Mouse (Mus musculus): Measurements from ENCODE around the gene Pias4. TPM values are rescaled to one million over a fixed set of nuclear protein-coding genes. Genes with fewer than 3 reads are reported as not detected.

Gene Pias4
- polyA plus RNA-seq, 1 experiment: 31.6 TPM

DNA sequence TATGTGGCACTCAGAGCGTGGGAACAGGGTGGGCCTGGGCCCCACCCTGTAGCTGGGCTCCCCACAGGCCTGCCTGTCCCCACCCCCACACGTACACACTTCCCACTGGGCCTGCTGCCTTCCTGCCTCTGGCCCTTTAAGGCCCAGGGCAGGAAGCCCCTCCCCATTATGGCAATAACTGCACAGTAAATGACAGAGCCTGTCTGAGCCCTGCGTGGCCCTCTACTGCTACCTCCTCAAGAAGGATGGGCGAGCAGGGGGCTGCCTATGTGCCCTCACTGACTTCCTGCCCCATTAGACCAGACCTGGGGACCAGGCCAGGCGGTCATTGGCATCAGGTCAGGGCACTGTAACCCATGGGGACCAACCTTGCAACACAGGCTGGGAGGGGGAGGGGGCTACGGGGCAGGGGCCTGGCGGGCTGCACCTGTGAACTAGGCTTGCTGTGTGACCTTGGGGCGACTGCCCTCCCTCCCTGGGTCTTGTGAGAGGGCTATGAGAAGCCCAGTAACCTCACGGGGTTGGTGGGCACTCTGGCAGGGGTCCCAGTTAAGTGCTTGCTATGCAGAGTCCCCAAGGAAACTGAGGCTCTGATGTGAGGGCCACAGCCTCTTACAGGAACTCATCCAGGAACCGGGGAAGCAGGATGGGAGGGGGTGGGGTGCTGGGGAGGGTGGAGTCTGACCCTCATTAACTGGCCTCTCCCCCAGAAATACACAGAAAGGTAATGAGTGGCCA lies 26.8 kb downstream of the Pias4 start:
- peaks cover 29% of the 10 kb centered on the region for H3K36me3 ChIP-seq (ENCODE audit: control insufficient read depth, insufficient read depth)
- TF ChIP-seq CEBPB (IDR thresholded peaks at IDR 0.05; ENCODE audit: low read depth) (no peak), USF1 (IDR thresholded peaks at IDR 0.05; ENCODE audit: low read depth) (no peak), FOSL1 (IDR thresholded peaks at IDR 0.05; ENCODE audit: insufficient read depth, low read length, poor library complexity, severe bottlenecking) (no peak), CTCF (IDR thresholded peaks at IDR 0.05; ENCODE audit: control insufficient read depth, insufficient read depth, insufficient read length) (no peak), MYOG (IDR thresholded peaks at IDR 0.05; ENCODE audit: control insufficient read depth, extremely low read depth, insufficient read length) (no peak), MYOD1 (IDR thresholded peaks at IDR 0.05; ENCODE audit: control insufficient read depth, insufficient read length, low read depth) (no peak), MAX (IDR thresholded peaks at IDR 0.05) (no peak)
- peaks cover 68% of the 10 kb centered on the region for H3K79me3 ChIP-seq (ENCODE audit: low read depth)
- H3K79me2 ChIP-seq (ENCODE audit: control insufficient read depth, insufficient read depth): peaks cover 82% of the 10 kb centered on the region
- H3ac ChIP-seq (ENCODE audit: control insufficient read depth, insufficient read length, low read depth): peak overlapping the region; percentile 37
- no peaks in the 10 kb centered on the region for H3K27me3 ChIP-seq (ENCODE audit: control insufficient read depth, insufficient read depth, insufficient read length)
- H3K4me3 ChIP-seq (ENCODE audit: insufficient read depth, poor library complexity, severe bottlenecking): peak overlapping the region; percentile 18

DNA sequence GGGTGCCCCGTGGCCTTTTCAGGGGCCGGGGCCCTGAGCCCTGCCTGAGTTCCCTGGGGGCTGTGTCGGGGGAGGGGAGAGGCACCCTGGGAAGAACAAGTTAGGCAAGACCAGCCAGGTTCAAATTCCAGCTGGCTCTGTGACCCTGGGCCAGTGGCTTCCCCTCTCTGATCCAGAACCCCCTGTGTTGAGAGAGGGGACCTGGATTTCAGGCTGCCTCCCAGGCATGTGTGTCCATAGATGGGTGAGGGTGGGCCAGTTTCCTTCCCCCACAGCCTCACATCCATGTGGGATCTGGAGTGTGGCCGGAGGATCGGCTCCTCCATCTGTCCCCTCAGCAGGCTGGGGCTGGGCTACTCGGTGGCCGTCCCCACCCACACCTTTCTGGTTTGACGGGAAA lies 27.7 kb downstream of the Pias4 start:
- H3ac ChIP-seq (ENCODE audit: control insufficient read depth, insufficient read length, low read depth): peak overlapping the region; percentile 40
- H3K36me3 ChIP-seq (ENCODE audit: control insufficient read depth, insufficient read depth): peaks cover 20% of the 10 kb centered on the region
- H3K27me3 ChIP-seq (ENCODE audit: control insufficient read depth, insufficient read depth, insufficient read length): no peaks in the 10 kb centered on the region
- H3K4me3 ChIP-seq (ENCODE audit: insufficient read depth, poor library complexity, severe bottlenecking): peak overlapping the region; percentile 11
- peaks cover 60% of the 10 kb centered on the region for H3K79me3 ChIP-seq (ENCODE audit: low read depth)
- no peak for TF ChIP-seq USF1 (IDR thresholded peaks at IDR 0.05; ENCODE audit: low read depth)
- TF ChIP-seq FOSL1 (IDR thresholded peaks at IDR 0.05; ENCODE audit: insufficient read depth, low read length, poor library complexity, severe bottlenecking): no peak
- no peak for TF ChIP-seq CEBPB (IDR thresholded peaks at IDR 0.05; ENCODE audit: low read depth)
- TF ChIP-seq MAX (IDR thresholded peaks at IDR 0.05): no peak
- no peak for TF ChIP-seq CTCF (IDR thresholded peaks at IDR 0.05; ENCODE audit: control insufficient read depth, insufficient read depth, insufficient read length)
- H3K79me2 ChIP-seq (ENCODE audit: control insufficient read depth, insufficient read depth): peaks cover 73% of the 10 kb centered on the region

DNA sequence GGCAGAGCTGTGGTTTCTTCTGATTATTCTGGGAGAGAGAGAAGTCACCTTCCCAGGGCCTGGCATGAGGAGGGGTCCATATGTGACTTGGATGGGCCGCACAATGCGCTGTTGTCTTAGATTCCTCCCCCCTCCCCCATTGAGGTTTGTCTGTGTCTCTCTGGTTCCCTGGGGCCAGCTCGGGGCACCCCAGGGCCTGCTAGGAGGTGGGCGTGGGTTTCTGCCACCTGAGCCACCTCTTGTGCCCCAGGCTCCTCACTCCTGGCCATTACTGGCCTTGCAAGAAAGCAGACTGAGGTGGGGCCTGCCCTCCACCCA lies 28.2 kb downstream of the Pias4 start:
- Histone ChIP-seq H3K79me3 (ENCODE audit: low read depth) (peaks cover 58% of the 10 kb centered on the region), H3K27me3 (ENCODE audit: control insufficient read depth, insufficient read depth, insufficient read length) (no peaks in the 10 kb centered on the region), H3K36me3 (ENCODE audit: control insufficient read depth, insufficient read depth) (peaks cover 15% of the 10 kb centered on the region), H3ac (ENCODE audit: control insufficient read depth, insufficient read length, low read depth) (peak overlapping the region; percentile 93), H3K79me2 (ENCODE audit: control insufficient read depth, insufficient read depth) (peaks cover 68% of the 10 kb centered on the region), H3K4me3 (ENCODE audit: insufficient read depth, poor library complexity, severe bottlenecking) (peak overlapping the region; percentile 93)
- TF ChIP-seq MYOG (IDR thresholded peaks at IDR 0.05; ENCODE audit: control insufficient read depth, extremely low read depth, insufficient read length): no peak
- no peak for TF ChIP-seq MAX (IDR thresholded peaks at IDR 0.05)
- no peak for TF ChIP-seq MYOD1 (IDR thresholded peaks at IDR 0.05; ENCODE audit: control insufficient read depth, insufficient read length, low read depth)

DNA sequence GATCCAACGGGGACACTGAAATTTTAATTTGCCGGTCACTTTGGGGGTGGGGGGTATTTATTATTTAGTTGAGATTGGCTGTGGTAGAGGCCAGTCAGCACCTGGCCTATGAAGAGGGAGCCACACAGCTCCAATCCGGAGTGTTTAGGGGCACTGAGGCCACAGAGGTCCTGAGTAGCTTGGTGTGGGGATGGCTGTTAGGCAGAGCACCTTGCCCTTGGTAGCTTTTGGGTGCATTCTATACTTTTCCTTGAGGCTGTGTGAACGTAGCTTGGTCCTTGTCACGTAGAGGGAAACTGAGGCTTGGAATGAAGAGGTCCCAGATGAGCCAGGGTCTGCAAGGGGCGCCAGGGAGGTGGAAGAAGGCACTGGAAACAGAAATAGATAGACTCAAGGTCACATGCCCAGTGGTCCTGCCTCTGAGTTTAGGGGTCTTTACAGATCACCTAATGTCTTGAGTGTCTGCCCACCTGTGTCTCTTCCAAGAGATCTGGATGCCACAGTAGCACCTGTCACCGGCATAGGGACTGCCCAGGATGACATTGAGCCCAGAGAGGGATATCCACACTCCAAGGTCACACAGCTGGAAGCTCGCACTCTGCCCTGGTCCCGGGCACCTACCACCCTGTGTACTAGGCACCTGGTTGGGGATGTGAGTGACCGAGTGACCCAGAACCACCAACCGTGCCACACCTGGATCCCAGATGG lies 28.7 kb downstream of the Pias4 start:
- Histone ChIP-seq H3K4me3 (ENCODE audit: insufficient read depth, poor library complexity, severe bottlenecking) (peak overlapping the region; percentile 93), H3K36me3 (ENCODE audit: control insufficient read depth, insufficient read depth) (peaks cover 10% of the 10 kb centered on the region), H3K27me3 (ENCODE audit: control insufficient read depth, insufficient read depth, insufficient read length) (no peaks in the 10 kb centered on the region), H3K79me3 (ENCODE audit: low read depth) (peaks cover 53% of the 10 kb centered on the region), H3K79me2 (ENCODE audit: control insufficient read depth, insufficient read depth) (peaks cover 63% of the 10 kb centered on the region), H3ac (ENCODE audit: control insufficient read depth, insufficient read length, low read depth) (peak overlapping the region; percentile 93)
- no peak for TF ChIP-seq CEBPB (IDR thresholded peaks at IDR 0.05; ENCODE audit: low read depth)
- no peak for TF ChIP-seq MAX (IDR thresholded peaks at IDR 0.05)
- no peak for TF ChIP-seq FOSL1 (IDR thresholded peaks at IDR 0.05; ENCODE audit: insufficient read depth, low read length, poor library complexity, severe bottlenecking)
- no peak for TF ChIP-seq MYOG (IDR thresholded peaks at IDR 0.05; ENCODE audit: control insufficient read depth, extremely low read depth, insufficient read length)
- TF ChIP-seq USF1 (IDR thresholded peaks at IDR 0.05; ENCODE audit: low read depth): no peak
- no peak for TF ChIP-seq CTCF (IDR thresholded peaks at IDR 0.05; ENCODE audit: control insufficient read depth, insufficient read depth, insufficient read length)
- no peak for TF ChIP-seq MYOD1 (IDR thresholded peaks at IDR 0.05; ENCODE audit: control insufficient read depth, insufficient read length, low read depth)

DNA sequence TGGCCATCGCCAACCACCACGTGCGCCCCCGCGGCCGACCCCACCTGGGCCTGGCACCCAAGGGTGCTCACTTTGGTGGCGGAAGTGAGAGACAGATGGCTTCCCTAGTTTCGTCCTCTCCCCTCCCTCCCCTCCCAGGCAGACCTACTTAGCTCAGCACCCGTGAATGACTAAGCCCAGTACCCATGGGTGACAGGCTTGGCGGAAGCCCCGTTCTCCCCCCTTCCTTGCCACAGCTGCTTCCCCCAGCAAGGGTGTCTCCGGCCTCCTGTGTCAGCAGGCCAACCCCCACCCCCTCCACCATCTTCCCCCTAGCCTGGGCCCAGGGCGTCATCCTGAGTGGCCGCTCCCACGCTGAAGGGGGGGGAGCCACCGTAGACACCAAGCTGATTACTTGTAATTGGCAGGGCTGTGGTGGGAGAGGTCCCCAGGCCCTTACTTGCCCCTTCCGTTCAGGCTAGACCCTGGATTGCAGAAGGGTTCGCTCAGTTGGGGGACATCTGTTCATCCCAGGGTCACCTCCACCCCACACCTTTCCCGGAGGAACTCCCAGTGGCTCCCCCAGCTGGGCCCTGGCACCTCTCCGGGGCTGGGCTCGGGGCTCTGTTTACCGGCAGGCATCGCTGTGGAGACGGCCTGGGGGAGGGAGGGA lies 29.5 kb downstream of the Pias4 start:
- Histone ChIP-seq H3K36me3 (ENCODE audit: control insufficient read depth, insufficient read depth) (peaks cover 4% of the 10 kb centered on the region), H3K79me2 (ENCODE audit: control insufficient read depth, insufficient read depth) (peaks cover 56% of the 10 kb centered on the region), H3K4me3 (ENCODE audit: insufficient read depth, poor library complexity, severe bottlenecking) (peak overlapping the region; percentile 93), H3K79me3 (ENCODE audit: low read depth) (peaks cover 45% of the 10 kb centered on the region), H3K27me3 (ENCODE audit: control insufficient read depth, insufficient read depth, insufficient read length) (no peaks in the 10 kb centered on the region), H3ac (ENCODE audit: control insufficient read depth, insufficient read length, low read depth) (peak overlapping the region; percentile 93)
- TF ChIP-seq USF1 (IDR thresholded peaks at IDR 0.05; ENCODE audit: low read depth): no peak
- TF ChIP-seq MAX (IDR thresholded peaks at IDR 0.05): peak; percentile 57
